Mouse (Mus musculus): ENCODE results near the gene Macc1.
"Not testable (repeated sequence)": the region's sequence is repeated elsewhere in the genome, so short reads cannot be mapped to it uniquely, and the experiment has no call there.

Macc1 gene

GRCm38 (mm10) chr12:119313970-119314369, at the start of gene Macc1:
TSS of gene Macc1 (plus strand) at chr12:119314270.
- no peak for DNase-seq

- no peak for DNase-seq
Measured at GRCm38 (mm10) chr12:119264506-119264905, 49.6 kb upstream of the Macc1 start.

GRCm38 (mm10) chr12:119268723-119269122, 45.3 kb upstream of the Macc1 start:
- no peak for DNase-seq

DNA sequence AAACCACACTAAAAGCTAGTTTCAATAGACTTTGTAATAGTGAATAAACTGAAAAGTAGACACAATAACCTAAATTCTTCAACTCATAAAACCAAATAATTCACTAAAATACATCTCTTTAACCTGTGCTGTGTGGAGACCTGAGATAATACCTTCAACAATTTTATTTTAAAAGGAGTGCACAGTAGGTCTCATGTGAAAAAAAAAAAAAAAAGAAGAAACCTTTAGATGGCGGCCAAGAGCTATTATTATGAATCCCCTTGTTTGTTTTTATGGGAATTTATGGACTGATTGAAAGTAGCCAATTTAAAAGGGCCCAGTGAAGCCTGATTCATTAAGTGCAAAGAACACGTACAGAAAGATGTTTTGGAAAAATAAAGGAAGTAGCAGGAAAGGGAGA, 44.0 kb upstream of the Macc1 start:
- no peak for DNase-seq

DNA sequence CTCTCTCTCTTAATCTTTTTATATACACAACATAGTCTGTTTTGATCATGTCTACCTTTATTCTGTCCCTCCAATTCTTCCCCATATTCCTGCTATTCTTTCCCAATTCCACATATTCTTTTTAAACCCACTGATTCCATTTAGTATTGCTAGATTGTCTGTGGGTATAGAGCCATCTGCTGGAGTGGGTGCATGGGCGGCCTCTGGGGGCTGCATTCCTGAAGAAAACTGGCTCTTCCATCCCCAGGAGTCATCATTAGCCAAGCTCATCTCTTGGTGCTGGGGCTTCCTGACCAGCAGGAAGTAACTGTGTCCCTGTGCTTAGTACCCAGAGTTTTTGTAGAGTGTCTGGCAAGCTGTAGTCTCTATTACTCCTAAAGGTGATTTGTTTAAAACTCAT, 42.1 kb upstream of the Macc1 start:
- DNase-seq, result no peak

- no peak for DNase-seq
Measured at GRCm38 (mm10) chr12:119273605-119274004, 40.5 kb upstream of the Macc1 start.

DNA sequence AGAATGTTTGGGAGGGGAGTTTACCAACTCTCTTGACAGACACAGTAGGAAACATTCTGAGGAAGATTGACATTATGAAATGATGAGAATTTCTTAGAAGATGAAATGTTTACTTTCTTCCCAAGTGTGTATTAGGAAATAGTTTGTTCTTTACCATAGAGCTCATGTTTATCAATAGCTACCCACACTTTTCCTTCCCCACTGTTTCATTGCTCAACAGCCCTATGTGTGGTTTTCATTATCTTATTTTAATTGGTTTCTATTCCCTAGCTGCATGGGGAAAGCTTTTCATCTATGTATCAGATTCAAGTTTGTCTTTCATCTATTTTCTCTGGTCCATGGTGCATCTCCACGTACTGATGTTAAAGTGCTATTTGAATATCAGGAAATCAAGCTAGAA, 37.8 kb upstream of the Macc1 start:
- DNase-seq, result no peak

GRCm38 (mm10) chr12:119291618-119292017, 22.5 kb upstream of the Macc1 start:
- DNase-seq, result no peak

DNA sequence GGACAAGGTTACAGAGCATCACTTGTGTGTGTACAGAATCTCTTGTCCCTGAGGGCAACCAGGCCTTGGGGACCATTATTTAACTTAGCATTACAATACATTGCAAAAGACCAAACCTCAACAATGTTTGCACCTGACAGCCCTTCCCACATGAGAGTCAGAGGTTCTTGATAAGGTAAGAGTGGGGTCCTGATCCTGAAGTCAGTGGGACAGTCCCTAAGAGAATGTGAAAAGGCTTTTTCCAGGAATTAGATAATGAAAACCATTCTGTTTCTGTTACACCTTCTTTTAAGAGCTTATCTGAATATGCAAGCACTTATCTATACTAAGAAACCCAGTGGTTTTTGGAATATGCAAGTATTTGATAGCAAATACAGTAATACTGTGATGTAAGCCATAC, 10.5 kb upstream of the Macc1 start:
- no peak for DNase-seq

- DNase-seq, result no peak
Measured at GRCm38 (mm10) chr12:119313014-119313763, 881 bp upstream of the Macc1 start.

DNA sequence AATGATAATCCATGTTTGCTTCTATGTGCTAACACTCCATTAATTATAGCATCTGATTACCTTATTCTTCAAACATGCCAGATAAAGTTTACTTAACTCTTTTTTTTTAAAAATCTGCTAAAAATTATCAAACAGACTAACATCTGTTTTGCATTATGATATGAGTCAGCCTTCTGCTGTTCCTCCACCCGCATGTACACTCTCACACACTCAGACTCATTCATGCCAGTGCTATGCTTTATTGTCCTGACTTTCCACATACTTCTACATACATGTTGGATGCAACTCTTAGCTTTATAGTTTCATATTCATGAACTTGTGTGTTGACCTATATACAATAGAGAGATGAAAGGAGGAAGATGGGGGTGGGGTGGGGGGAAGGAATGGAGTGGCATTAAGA, 4.7 kb downstream of the Macc1 start:
- no peak for DNase-seq

GRCm38 (mm10) chr12:119325400-119325799, 11.3 kb downstream of the Macc1 start:
- DNase-seq, result no peak

DNA sequence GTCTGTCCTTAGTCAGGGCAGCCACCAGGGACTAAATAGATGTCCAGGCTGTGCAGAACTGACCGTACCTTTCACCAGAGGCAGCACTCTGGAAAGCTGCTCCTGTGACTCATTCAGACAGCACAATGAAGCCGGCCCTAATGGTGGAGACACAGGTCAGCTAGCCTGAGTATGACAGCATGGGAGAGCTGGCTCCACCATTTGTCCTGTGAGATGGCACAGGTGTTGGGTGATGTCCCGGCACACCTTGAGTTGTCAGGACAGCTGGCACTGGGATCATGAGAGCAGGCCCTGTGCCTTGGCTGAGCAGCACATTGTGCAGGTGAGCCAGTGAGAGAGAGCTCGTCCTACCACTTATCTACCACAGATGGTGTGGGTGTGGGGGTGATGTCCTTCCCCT, 16.6 kb downstream of the Macc1 start:
- no peak for DNase-seq

- no peak for DNase-seq
Measured at GRCm38 (mm10) chr12:119333376-119333775, 19.3 kb downstream of the Macc1 start.

DNA sequence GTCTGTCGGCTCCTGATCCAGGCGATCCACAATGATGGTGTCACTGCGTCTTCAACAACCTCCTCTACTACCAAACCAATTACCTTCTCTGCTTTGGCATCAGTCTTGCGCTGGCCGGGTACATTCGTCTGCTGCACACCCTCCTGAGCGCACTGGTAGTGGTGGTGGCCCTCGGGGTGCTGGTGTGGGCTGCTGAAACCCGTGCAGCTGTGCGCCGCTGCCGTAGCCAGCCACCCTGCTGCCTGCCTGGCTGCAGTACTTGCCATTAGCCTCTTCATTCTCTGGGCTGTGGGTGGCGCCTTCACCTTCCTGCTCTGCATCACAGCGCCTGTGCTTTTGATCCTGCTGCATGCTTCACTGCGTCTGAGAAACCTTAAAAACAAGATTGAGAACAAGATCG, 38.5 kb downstream of the Macc1 start:
- not testable (repeated sequence) for DNase-seq

DNA sequence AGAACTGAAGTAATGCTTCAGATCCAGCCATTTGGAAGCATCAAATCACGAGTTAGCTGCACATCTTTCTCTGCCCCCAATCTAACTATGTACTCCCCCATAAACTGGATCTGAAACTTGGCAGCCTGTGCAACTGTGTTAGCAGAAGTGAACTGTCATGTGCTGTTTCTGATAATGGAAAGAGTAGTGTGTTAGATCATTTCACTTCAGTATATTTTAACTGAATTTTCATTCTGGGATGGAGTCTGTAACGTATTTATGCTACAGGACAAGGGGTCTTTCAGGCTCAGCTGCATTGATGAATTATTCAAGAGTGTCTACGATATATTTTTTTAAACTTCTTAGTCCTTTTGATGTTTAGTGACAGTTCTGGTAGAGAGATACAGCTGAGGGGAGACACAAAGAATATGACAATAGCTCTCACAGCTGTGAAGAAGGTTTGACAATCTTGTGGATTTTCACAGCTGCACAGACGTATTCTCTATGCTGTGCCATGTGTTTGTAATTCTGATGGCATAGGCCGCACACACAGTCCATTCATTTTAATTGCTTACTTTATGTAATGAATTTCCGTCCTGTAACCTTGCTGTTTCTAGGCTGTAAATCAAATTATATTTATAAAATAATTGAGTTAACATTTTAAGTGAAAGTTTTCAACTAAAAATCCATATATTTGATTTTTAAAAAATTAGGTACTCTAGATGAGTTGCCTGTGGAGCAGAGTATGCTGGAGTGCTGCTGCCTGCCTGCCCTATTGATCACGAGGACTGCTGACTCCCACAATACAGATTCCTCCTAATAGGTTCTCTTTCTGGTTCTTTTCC, 43.6 kb downstream of the Macc1 start:
- no peak for DNase-seq

DNA sequence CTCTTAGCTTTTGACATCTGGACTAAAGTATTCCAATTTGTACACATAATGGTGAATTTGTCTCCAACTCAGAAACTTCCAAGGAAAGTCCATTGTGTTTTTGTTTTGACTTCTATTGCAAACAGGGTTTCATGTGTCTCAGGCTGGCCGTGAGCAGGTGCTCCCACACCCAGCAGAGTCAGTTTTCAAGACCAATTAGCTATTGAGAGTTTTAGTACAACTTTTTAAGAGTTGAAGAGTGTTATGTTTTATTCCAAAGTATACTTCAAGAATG, 44.1 kb downstream of the Macc1 start:
- DNase-seq, result no peak

GRCm38 (mm10) chr12:119365041-119365440, 51.0 kb downstream of the Macc1 start:
- DNase-seq, result no peak

DNA sequence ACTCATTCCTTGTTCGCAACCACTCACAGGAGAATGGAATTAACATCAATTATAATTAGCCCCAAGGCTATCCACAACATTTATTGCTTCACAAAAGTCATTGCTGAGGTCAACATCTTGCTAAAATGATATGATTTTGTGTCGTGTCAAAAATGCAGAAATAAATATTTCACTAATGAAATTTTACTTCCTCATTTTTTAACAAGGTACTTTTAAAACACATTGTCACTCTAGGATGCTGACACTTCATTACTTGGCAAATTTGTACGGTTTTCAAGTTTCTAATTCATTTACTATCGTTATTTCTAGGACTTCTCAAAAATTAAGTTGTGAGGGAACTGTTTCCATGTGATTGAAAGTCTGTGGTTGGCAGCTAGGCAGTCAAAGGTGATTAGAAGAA, 55.8 kb downstream of the Macc1 start:
- DNase-seq, result no peak

DNA sequence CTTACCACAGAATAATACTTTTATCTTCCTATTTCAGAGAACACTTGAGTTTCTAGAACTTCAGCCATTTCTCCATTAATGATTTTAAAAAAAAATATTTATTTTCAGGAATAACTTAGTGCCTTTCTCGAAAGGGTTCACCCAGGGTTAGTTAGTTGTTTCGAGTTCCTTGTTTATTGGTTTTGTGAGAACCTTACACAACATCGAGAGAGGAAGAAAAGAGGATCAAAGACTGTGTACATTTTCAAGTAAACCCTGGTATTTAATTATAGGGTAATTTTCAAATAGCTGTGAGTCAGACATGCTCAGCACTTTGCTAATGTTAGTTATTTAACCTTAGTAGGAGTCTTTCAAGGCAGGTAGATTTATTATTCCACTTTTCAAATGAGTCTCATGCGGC, 58.3 kb downstream of the Macc1 start:
- DNase-seq, result no peak

DNA sequence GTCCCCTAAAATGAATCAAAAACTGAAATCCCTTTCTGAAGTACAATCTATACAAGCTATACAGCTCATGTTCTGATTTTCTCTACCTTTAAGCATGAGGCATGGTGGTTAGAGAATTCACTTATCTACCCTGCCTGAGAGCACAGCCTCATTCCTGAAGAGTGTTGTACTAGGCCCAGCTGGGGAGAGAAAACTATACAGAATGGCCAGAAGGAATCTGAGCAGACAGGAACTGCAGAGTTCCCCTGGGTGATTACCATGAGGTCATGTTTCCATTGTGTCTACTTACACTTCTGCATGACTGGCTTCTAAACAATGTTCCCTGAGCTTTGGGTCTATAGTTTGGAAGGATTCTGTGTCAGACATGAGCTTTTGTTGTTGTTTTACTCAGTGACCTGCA, 62.8 kb downstream of the Macc1 start:
- no peak for DNase-seq

DNA sequence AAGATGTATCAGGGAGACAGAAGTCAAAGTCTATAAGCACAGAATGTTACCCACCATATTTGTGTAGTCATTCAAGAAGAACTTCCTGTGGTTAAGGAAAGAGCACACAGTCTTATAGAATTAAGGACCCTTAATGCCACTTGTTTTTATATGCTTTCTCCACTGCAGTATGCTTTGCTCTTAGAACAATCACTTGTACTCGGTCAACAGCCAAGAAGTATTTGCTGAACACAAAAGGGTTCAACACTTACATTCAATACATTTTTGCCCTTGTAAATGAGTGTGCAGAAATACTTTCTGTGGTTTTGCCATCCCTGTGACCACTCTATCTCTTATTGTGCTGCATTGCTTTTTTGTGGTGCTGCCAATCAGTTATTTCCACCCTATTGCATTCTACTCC, 67.8 kb downstream of the Macc1 start:
- no peak for DNase-seq

- no peak for DNase-seq
Measured at GRCm38 (mm10) chr12:119386243-119386642, 72.2 kb downstream of the Macc1 start.

DNA sequence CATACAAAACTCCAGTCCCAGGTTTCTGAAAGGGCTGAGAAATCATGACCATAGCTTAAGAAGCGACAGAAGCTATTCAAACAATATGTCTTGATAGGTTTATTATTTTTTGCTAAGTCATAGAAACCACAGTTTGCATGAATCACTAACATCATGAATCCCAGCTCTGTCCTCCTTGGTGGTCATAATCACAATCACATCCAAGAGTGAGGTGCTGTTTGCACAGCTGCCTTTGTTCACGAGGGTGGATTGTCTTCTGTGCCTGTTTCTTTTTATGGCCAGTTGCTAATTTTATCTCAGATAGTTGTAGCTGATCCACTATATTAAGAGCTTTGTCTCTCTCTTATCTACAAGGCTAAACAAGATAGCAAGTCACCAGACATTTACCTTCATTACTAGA, 72.6 kb downstream of the Macc1 start:
- no peak for DNase-seq

GRCm38 (mm10) chr12:119387925-119388324, 73.9 kb downstream of the Macc1 start:
- DNase-seq, result no peak
